Mouse (Mus musculus) midbrain, embryonic 10.5 days (tissue): Measurements from ENCODE around the gene Slc35b1. TPM values are rescaled to one million over a fixed set of nuclear protein-coding genes. Genes with fewer than 3 reads are reported as not detected.

ENCODE experiments used
- DNase-seq: peaks from one replicate; pipeline ENCODE4 v3.0.0-alpha.2; 2017; ENCODE audit warnings: low spot score
- H3K27ac ChIP-seq: fragments of 300-500 bp; sonication (generic); replicated peaks from 2 replicates; pipeline ENCODE4 v1.5.1; 2016; ENCODE audit warnings: mild to moderate bottlenecking
- H3K27me3 ChIP-seq: fragments of 300-500 bp; sonication (generic); 2 replicates; pipeline ENCODE4 v1.6.1; 2016; ENCODE audit warnings: low read depth, mild to moderate bottlenecking; ENCODE audit not compliant: poor library complexity, severe bottlenecking
- H3K36me3 ChIP-seq: fragments of 300-500 bp; sonication (generic); 2 replicates; pipeline ENCODE4 v1.6.1; 2016; ENCODE audit warnings: mild to moderate bottlenecking, moderate library complexity
- H3K4me1 ChIP-seq: fragments of 300-500 bp; sonication (generic); 2 replicates; pipeline ENCODE4 v1.6.1; 2016
- H3K4me3 ChIP-seq: fragments of 300-500 bp; sonication (generic); 2 replicates; pipeline ENCODE4 v1.5.1; 2016; ENCODE audit warnings: mild to moderate bottlenecking, moderate library complexity
- H3K9me3 ChIP-seq: fragments of 300-500 bp; sonication (generic); replicated peaks from 2 replicates; pipeline ENCODE4 v1.6.1; 2016; ENCODE audit warnings: mild to moderate bottlenecking
- WGBS: fragments of 180-500 bp; shearing (Covaris S2); methylation state at CpG from one replicate; pipeline ENCODE4 v1.1.7; 2016; 5-methylcytosine and 5-hydroxymethylcytosine counted together
- polyA plus RNA-seq: library from polyadenylated mRNA; unstranded; fragments of >200 nt; fragmentation: Nextera tagmentation; extraction: Ambion mirVana; gene quantifications from 2 replicates; pipeline ENCODE4 v1.2.1, GENCODE M21; 2016

The Slc35b1 gene
- polyA plus RNA-seq, 1 experiment from 2014 or later = 131 TPM

DNA sequence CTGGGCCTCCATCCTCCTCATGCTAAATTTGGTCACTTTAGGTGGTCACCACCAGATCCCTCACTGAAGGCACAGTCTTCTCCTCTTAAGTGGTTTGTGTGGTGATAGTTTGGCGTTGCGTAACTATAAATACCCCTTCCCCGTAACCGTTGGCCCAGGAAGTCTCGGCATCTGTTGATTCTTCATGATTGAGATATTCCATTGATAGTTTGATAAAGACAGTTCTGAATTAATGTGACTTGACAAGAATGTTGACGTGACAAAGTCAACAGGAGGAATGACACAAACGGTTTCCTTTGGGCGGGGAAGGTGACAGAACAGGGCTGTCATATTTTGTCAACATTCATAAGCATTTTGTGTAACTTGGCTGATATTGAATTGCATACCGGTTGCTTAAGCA, 31.3 kb upstream of the Slc35b1 start:
- no peaks in the 10 kb centered on the region for H3K27me3 ChIP-seq
- peaks cover 2% of the 10 kb centered on the region; the same call in 1 of the 2 replicates for H3K36me3 ChIP-seq
- no peak overlapping the region for H3K27ac ChIP-seq
- H3K4me1 ChIP-seq = no peaks in the 10 kb centered on the region
- no peak overlapping the region for H3K4me3 ChIP-seq
- 93% methylated on average over 9 of the region's 9 CpGs for WGBS
- no peaks in the 10 kb centered on the region for H3K9me3 ChIP-seq
- DNase-seq = no peak

- Histone ChIP-seq H3K9me3 (no peaks in the 10 kb centered on the region), H3K4me1 (0 out of 2 replicates have a peak, but pooled peaks cover 5% of the 10 kb centered on the region), H3K36me3 (no peaks in the 10 kb centered on the region), H3K27ac (no peak overlapping the region), H3K27me3 (no peaks in the 10 kb centered on the region), H3K4me3 (no peak overlapping the region)
- WGBS = 94% methylated on average over 14 of the region's 14 CpGs
- DNase-seq = no peak
Observed at GRCm38 (mm10) chr11:95354228-95354944, 30.1 kb upstream of the Slc35b1 start.

GRCm38 (mm10) chr11:95354945-95355660, 29.4 kb upstream of the Slc35b1 start:
- 89% methylated on average over 12 of the region's 12 CpGs for WGBS
- Histone ChIP-seq H3K36me3 (no peaks in the 10 kb centered on the region), H3K4me1 (0 out of 2 replicates have a peak, but pooled peaks cover 5% of the 10 kb centered on the region), H3K9me3 (no peaks in the 10 kb centered on the region), H3K27ac (no peak overlapping the region), H3K4me3 (no peak overlapping the region), H3K27me3 (no peaks in the 10 kb centered on the region)
- no peak for DNase-seq

DNA sequence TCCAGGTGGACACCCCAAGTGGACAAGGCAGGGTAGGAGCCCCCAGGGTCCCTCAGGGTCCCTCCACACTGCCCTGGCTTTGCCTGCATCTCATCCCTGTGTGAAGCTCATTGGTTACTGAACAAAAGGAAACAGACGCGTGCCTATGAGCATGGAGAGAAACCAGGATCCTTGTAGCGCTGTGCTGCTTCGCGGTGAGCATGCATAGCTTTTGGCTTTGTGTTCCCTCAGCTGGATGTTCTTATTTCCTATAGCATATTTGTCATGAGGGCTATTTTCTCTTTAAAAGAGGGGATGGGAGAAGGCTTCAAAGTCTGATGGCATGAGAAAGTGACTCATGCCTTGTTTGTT, 28.9 kb upstream of the Slc35b1 start:
- Histone ChIP-seq H3K9me3 (no peaks in the 10 kb centered on the region), H3K36me3 (no peaks in the 10 kb centered on the region), H3K27me3 (no peaks in the 10 kb centered on the region), H3K4me1 (0 out of 2 replicates have a peak, but pooled peaks cover 5% of the 10 kb centered on the region), H3K27ac (0 out of 2 replicates have a peak overlapping the region, but pooled peaks have one; percentile 55), H3K4me3 (no peak overlapping the region)
- WGBS = 95% methylated on average over 5 of the region's 5 CpGs
- no peak for DNase-seq

DNA sequence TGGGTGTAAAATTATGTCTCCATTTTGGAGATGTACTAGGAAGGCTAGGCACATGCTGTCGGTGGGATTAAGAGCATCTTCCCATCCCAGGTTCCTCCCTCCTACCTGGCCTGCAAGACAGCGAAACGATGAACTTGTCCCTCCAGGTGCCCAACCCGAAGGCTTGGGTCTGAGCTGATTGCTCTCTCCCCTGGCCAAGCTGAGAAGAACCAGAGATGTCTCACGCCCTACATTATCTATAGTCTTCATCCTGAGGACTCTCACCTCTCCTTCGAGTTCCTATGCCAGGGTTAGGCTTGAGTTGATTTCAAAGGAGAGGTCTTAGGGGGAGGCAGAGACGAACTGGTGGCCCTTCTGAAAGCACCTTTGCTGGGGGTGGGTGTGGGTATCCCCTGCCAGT, 28.5 kb upstream of the Slc35b1 start:
- no peaks in the 10 kb centered on the region for H3K27me3 ChIP-seq
- H3K9me3 ChIP-seq = no peaks in the 10 kb centered on the region
- H3K27ac ChIP-seq = peak overlapping the region; percentile 55
- DNase-seq = no peak
- H3K4me1 ChIP-seq = 0 out of 2 replicates have a peak, but pooled peaks cover 5% of the 10 kb centered on the region
- H3K36me3 ChIP-seq = no peaks in the 10 kb centered on the region
- 92% methylated on average over 7 of the region's 7 CpGs for WGBS
- no peak overlapping the region for H3K4me3 ChIP-seq

DNA sequence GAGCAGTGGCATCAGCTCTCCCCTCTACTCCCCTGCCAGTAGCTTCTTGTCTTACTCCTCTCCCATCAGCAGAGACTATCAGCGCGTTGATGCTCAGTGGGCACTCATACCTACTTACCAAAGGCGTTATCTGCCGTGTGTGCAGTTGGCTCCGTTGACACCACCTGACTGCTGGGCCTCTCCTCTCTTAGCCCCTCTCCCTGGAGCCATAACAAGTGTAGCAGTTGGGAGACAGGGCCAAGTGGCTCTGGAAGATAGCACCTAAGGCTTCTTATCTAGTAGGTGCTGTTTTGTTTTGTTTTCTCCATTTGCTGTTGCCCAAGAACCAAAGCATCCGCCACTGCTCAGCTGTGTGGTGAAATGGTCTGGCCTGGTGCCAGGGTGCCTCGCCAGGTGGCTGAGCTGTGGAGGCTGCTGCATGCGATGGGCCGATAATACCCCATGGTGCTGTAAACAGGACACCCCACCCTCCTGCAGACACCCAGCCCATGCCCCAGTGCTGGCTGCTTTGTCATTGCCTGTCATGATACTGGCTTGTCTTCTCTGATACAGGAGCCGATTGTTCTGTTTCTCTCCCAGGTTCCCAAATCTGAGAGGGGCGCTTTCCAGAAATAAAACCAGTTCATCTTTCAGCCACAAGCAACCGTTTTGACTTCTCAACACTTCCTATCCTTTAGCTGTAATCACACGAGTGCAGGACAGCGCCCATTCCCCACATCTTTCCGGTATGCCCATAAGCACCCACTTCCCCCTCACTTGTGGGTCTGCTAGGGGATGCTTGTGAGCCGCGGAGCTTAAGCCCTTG, 27.8 kb upstream of the Slc35b1 start:
- 87% methylated on average over 17 of the region's 17 CpGs for WGBS
- H3K27ac ChIP-seq = peak overlapping the region; percentile 55; the same call in 1 of the 2 replicates
- 0 out of 2 replicates have a peak, but pooled peaks cover 5% of the 10 kb centered on the region for H3K4me1 ChIP-seq
- no peaks in the 10 kb centered on the region for H3K27me3 ChIP-seq
- H3K4me3 ChIP-seq = no peak overlapping the region
- no peaks in the 10 kb centered on the region for H3K36me3 ChIP-seq
- DNase-seq = no peak
- H3K9me3 ChIP-seq = no peaks in the 10 kb centered on the region

- Histone ChIP-seq H3K27me3 (no peaks in the 10 kb centered on the region), H3K4me1 (0 out of 2 replicates have a peak, but pooled peaks cover 5% of the 10 kb centered on the region), H3K27ac (no peak overlapping the region), H3K4me3 (no peak overlapping the region), H3K9me3 (no peaks in the 10 kb centered on the region), H3K36me3 (no peaks in the 10 kb centered on the region)
- 57% methylated on average over 3 of the region's 3 CpGs for WGBS
- no peak for DNase-seq
Observed at GRCm38 (mm10) chr11:95358263-95358662, 26.2 kb upstream of the Slc35b1 start.

GRCm38 (mm10) chr11:95364388-95364787, 20.1 kb upstream of the Slc35b1 start:
- no peak overlapping the region for H3K4me3 ChIP-seq

DNA sequence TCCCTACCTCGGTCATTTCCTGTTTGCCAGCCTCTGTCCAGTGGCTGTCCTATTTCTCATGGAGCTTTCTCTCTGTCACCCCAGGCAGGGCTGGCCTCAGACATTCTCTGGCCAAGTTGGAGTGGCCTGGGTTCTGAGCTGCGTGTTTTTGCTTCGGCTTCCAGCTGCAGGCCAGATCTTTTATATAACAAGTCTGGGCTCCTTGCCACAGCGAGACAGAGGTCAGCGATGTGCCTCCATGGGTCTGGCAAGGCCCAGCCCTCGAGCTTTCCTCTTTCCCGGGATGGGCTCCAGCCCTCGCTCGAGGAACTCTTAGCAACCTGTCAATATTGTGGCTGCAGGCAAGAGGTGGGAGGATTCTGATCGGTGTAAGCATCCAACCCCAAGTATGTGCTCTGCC, 18.9 kb upstream of the Slc35b1 start:
- no peak for DNase-seq
- Histone ChIP-seq H3K4me1 (no peaks in the 10 kb centered on the region), H3K9me3 (no peaks in the 10 kb centered on the region), H3K4me3 (no peak overlapping the region), H3K27me3 (no peaks in the 10 kb centered on the region), H3K36me3 (no peaks in the 10 kb centered on the region), H3K27ac (no peak overlapping the region)
- 90% methylated on average over 10 of the region's 10 CpGs for WGBS

More at GRCm38 (mm10) chr11:95364388-95364787, 20.1 kb upstream of the Slc35b1 start:
- no peaks in the 10 kb centered on the region for H3K36me3 ChIP-seq
- no peaks in the 10 kb centered on the region for H3K27me3 ChIP-seq
- no peak for DNase-seq
- H3K9me3 ChIP-seq = no peaks in the 10 kb centered on the region
- WGBS = 91% methylated on average over 5 of the region's 5 CpGs
- H3K4me1 ChIP-seq = no peaks in the 10 kb centered on the region
- H3K27ac ChIP-seq = no peak overlapping the region

- no peak overlapping the region for H3K27ac ChIP-seq
- no peaks in the 10 kb centered on the region for H3K4me1 ChIP-seq
- DNase-seq = no peak
- WGBS = 84% methylated on average over 6 of the region's 6 CpGs
- no peaks in the 10 kb centered on the region for H3K36me3 ChIP-seq
- H3K27me3 ChIP-seq = no peaks in the 10 kb centered on the region
- no peak overlapping the region for H3K4me3 ChIP-seq
- H3K9me3 ChIP-seq = no peaks in the 10 kb centered on the region
Observed at GRCm38 (mm10) chr11:95366280-95366897, 18.1 kb upstream of the Slc35b1 start.

GRCm38 (mm10) chr11:95367011-95367735, 17.3 kb upstream of the Slc35b1 start:
- 85% methylated on average over 8 of the region's 8 CpGs for WGBS
- H3K9me3 ChIP-seq = no peaks in the 10 kb centered on the region
- H3K27ac ChIP-seq = no peak overlapping the region
- 0 out of 2 replicates have a peak, but pooled peaks cover 5% of the 10 kb centered on the region for H3K36me3 ChIP-seq
- H3K4me1 ChIP-seq = peaks cover 4% of the 10 kb centered on the region; the same call in 1 of the 2 replicates
- no peak for DNase-seq
- H3K27me3 ChIP-seq = no peaks in the 10 kb centered on the region
- no peak overlapping the region for H3K4me3 ChIP-seq
